Mouse (Mus musculus) lung, adult 2 months (tissue): ENCODE data around the gene Amph.

ENCODE experiments used
- CTCF ChIP-seq: fragments of 200-500 bp; IDR thresholded peaks from 2 replicates; pipeline ENCODE4 v1.5.1; 2011; ENCODE audit warnings: mild to moderate bottlenecking, low read length, control low read depth; ENCODE audit not compliant: insufficient read depth
- POLR2A ChIP-seq: fragments of 200-500 bp; IDR thresholded peaks from 2 replicates; pipeline ENCODE4 v1.6.1; 2011; ENCODE audit warnings: low read depth, mild to moderate bottlenecking, control low read depth, low read length, borderline replicate concordance; ENCODE audit errors: extremely low read depth

DNA sequence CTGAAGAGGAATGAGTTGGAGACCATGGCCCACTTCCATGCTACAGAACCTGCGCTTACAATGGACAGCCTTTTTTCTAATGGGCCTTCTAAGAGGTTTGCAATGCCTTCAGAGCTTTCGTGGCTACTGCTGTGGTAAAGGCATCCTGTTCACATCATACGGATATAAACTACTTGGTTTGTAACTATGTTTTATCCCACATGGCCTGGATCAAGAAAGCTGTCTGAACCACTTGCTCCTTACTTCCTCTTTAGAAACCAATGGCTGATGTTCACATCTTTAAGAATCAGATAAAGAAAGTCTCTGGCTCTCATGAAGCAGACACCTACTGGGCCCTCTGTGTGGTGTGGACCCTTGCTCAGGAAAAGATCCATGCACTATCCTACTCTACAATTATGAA is 204.1 kb downstream of the Amph start:
- TF ChIP-seq CTCF = no peak
- no peak for TF ChIP-seq POLR2A
